Mouse (Mus musculus): ENCODE data around the gene Smyd3. TPM values are rescaled to one million over a fixed set of nuclear protein-coding genes. Genes with fewer than 3 reads are reported as not detected.

Smyd3 gene
- polyA plus RNA-seq, 1 experiment, result 9.6 TPM

DNA sequence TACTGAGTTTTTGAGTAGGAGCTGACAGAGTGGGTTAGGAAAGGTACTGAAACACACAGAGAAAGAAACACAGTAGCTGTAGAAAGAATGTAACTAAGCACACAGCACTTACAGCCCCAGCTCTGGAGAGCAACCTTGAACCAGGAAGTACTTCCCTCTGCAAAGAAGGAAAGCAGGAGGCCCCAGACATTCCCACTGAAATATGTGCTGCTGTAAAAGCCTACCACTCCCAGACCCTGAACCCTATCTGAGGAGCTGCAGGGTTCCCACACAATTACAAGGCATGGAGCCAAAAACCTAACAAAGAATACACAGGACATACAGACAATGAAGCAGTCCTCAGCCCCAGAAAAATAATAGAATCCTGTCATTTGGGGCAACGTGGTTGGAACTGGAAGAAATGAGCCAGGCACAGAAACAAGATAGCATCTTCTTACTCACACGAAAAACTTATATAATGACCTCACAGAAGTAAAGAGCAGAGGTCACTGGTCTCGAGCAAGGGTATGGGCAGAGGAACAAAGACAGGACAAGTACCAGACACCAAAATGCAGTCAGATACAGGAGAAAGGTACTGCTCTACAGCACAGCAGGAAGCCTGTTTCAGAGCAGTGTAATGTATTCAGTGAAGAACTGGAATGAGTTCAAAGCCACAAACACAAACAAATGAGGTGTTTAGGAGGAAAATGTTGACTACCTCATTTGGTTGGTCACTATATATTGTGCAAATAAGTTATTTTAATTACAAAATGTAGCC, 31.9 kb downstream of the Smyd3 start:
- WGBS, result 81% methylated on average over 3 of the region's 3 CpGs
- no peak overlapping the region for H3K27ac ChIP-seq (ENCODE audit: control insufficient read depth, insufficient read depth, low read length)

DNA sequence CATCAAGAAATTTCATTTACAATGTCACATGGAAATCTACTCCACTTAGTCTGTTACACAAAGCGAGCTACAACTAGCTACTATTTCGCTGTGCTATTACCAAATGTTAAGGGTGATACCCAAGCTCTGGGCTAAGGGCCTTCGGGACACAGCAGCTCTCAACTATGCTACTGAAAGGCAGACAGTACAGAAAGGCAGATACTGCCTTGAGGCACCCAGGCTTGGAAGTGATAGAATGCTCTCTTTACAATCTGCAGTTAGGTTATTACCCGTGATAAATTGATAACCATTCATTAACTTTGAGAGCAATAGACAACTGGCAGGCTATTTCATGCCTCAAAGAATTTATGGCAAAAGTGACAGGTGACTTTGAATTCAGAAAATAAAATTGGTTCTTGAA, 37.0 kb downstream of the Smyd3 start:
- no peak for TF ChIP-seq CTCF (IDR thresholded peaks at IDR 0.05; ENCODE audit: borderline replicate concordance, control insufficient read depth, extremely low read depth, insufficient read depth, low read length, poor library complexity)
- no peak for TF ChIP-seq POLR2A (IDR thresholded peaks at IDR 0.05; ENCODE audit: control insufficient read depth, extremely low read depth, insufficient read depth, low read length, poor library complexity)
- no peaks in the 10 kb centered on the region for H3K4me1 ChIP-seq (replicated peaks; ENCODE audit: control insufficient read depth, insufficient read depth, low read length)
- WGBS, result 95% methylated on average over 4 of the region's 4 CpGs
- no peaks in the 10 kb centered on the region for H3K36me3 ChIP-seq (ENCODE audit: control insufficient read depth, insufficient read depth, low read length)
- no peaks in the 10 kb centered on the region for H3K27me3 ChIP-seq (ENCODE audit: control insufficient read depth, insufficient read depth, low read length)
- no peak overlapping the region for H3K4me3 ChIP-seq (ENCODE audit: control insufficient read depth, insufficient read depth, low read length)
- H3K27ac ChIP-seq (ENCODE audit: control insufficient read depth, insufficient read depth, low read length), result no peak overlapping the region
- DNase-seq, result no peak

More for the DNA sequence above, 31.9 kb downstream of the Smyd3 start:
- no peak for TF ChIP-seq POLR2A (IDR thresholded peaks at IDR 0.05; ENCODE audit: control insufficient read depth, extremely low read depth, insufficient read depth, low read length, poor library complexity)
- TF ChIP-seq CTCF (IDR thresholded peaks at IDR 0.05; ENCODE audit: borderline replicate concordance, control insufficient read depth, extremely low read depth, insufficient read depth, low read length, poor library complexity), result no peak
- Histone ChIP-seq H3K36me3 (ENCODE audit: control insufficient read depth, insufficient read depth, low read length) (no peaks in the 10 kb centered on the region), H3K4me1 (replicated peaks; ENCODE audit: control insufficient read depth, insufficient read depth, low read length) (no peaks in the 10 kb centered on the region), H3K27me3 (ENCODE audit: control insufficient read depth, insufficient read depth, low read length) (no peaks in the 10 kb centered on the region), H3K4me3 (ENCODE audit: control insufficient read depth, insufficient read depth, low read length) (no peak overlapping the region)
- no peak for DNase-seq

DNA sequence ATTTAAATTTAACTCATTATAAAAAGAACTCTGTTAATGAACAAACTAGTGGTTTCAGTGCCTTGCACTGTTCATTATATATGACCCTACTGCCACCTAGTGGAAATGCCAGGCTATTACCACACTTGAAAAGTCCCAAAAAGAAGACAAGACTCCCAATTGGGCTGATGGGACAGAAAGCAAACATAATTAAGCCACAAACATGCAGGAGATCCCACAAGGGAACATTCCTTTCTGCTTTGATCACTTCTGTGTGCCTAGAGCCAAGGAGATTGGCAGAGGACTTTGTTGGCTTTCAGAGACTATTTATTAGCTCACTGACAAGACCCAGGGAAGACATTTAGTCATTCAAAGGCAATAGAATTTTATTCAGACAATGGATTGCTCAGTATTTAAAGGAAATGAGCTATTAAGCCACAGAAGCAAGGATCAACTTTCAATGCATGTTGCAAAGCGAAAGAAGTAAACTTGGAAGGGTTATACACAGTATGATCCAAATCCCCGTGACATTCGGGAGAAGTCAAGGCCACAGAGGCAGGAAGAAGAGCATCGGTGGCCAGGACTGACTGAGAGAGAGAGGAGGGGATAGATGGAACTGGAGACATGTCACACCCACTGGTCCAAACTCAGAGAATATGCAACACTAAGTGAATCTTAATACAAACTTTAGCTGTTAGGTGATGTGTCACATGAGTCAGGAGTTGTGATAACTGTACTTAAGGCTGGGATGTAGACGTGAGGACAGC, 40.5 kb downstream of the Smyd3 start:
- H3K4me3 ChIP-seq (ENCODE audit: control insufficient read depth, insufficient read depth, low read length), result no peak overlapping the region
- no peaks in the 10 kb centered on the region for H3K36me3 ChIP-seq (ENCODE audit: control insufficient read depth, insufficient read depth, low read length)
- peak; percentile 53 for DNase-seq
- no peak overlapping the region for H3K27ac ChIP-seq (ENCODE audit: control insufficient read depth, insufficient read depth, low read length)
- no peaks in the 10 kb centered on the region for H3K27me3 ChIP-seq (ENCODE audit: control insufficient read depth, insufficient read depth, low read length)
- H3K4me1 ChIP-seq (replicated peaks; ENCODE audit: control insufficient read depth, insufficient read depth, low read length), result no peaks in the 10 kb centered on the region
- 91% methylated on average over 5 of the region's 5 CpGs for WGBS
- TF ChIP-seq POLR2A (IDR thresholded peaks at IDR 0.05; ENCODE audit: control insufficient read depth, extremely low read depth, insufficient read depth, low read length, poor library complexity) (no peak), CTCF (IDR thresholded peaks at IDR 0.05; ENCODE audit: borderline replicate concordance, control insufficient read depth, extremely low read depth, insufficient read depth, low read length, poor library complexity) (no peak)

DNA sequence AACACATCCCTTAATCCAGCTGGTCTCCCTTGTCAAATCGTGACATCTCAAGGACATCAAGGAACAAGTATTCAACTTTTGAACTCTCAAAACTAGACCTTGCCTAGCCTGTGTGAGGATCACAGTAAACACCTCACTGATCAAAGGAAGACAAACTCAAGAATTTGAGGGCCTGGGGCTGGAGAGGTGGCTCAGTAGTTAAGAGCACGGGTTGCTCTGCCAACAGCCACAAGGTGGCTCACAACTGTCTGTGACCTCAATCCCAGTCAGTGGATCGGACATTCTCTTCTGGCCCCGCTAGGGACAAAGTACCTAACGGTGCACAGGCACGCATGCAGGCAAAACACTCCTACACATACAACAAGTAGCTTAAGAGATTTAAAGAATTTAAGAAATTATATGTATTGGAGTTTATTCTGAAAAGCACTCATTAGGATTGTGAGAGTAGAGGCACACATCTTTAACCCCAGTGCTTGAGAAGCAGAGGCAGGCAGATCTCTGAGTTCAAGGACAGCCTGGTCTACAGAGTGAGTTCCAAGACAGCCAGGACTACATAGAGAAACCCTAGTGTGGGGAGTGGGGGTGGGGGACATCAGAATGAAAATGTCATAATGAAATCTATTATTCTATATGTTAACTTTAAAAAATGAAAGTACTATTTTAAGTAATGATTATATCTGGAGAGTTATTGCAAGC, 41.2 kb downstream of the Smyd3 start:
- WGBS, result 85% methylated on average over 6 of the region's 6 CpGs
- Histone ChIP-seq H3K4me3 (ENCODE audit: control insufficient read depth, insufficient read depth, low read length) (no peak overlapping the region), H3K27me3 (ENCODE audit: control insufficient read depth, insufficient read depth, low read length) (no peaks in the 10 kb centered on the region), H3K4me1 (replicated peaks; ENCODE audit: control insufficient read depth, insufficient read depth, low read length) (no peaks in the 10 kb centered on the region), H3K27ac (ENCODE audit: control insufficient read depth, insufficient read depth, low read length) (no peak overlapping the region), H3K36me3 (ENCODE audit: control insufficient read depth, insufficient read depth, low read length) (no peaks in the 10 kb centered on the region)
- TF ChIP-seq CTCF (IDR thresholded peaks at IDR 0.05; ENCODE audit: borderline replicate concordance, control insufficient read depth, extremely low read depth, insufficient read depth, low read length, poor library complexity) (no peak), POLR2A (IDR thresholded peaks at IDR 0.05; ENCODE audit: control insufficient read depth, extremely low read depth, insufficient read depth, low read length, poor library complexity) (no peak)
- no peak for DNase-seq

DNA sequence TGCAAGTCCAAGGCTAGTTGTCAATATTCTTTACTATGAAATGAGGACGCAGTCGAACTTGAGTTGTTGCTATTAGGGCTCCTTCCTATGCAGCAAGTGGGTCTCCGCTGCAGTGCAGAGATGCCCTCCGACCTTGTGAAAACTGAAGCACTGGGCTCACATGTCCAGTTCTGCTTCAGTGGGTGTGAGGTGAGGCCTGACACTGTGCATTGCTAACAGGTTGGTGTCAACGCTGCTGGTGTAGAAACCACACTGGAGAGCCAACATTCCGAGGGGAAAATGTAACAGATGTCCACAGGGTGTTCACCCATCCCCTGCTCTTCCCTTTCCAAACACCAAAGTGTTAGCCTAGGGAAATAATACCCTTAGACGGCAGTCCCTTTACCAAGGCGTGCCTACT, 43.1 kb downstream of the Smyd3 start:
- DNase-seq, result no peak
- Histone ChIP-seq H3K4me1 (replicated peaks; ENCODE audit: control insufficient read depth, insufficient read depth, low read length) (no peaks in the 10 kb centered on the region), H3K27me3 (ENCODE audit: control insufficient read depth, insufficient read depth, low read length) (no peaks in the 10 kb centered on the region), H3K4me3 (ENCODE audit: control insufficient read depth, insufficient read depth, low read length) (no peak overlapping the region), H3K36me3 (ENCODE audit: control insufficient read depth, insufficient read depth, low read length) (no peaks in the 10 kb centered on the region), H3K27ac (ENCODE audit: control insufficient read depth, insufficient read depth, low read length) (no peak overlapping the region)
- TF ChIP-seq POLR2A (IDR thresholded peaks at IDR 0.05; ENCODE audit: control insufficient read depth, extremely low read depth, insufficient read depth, low read length, poor library complexity) (no peak), CTCF (IDR thresholded peaks at IDR 0.05; ENCODE audit: borderline replicate concordance, control insufficient read depth, extremely low read depth, insufficient read depth, low read length, poor library complexity) (no peak)
- 97% methylated on average over 8 of the region's 8 CpGs for WGBS

DNA sequence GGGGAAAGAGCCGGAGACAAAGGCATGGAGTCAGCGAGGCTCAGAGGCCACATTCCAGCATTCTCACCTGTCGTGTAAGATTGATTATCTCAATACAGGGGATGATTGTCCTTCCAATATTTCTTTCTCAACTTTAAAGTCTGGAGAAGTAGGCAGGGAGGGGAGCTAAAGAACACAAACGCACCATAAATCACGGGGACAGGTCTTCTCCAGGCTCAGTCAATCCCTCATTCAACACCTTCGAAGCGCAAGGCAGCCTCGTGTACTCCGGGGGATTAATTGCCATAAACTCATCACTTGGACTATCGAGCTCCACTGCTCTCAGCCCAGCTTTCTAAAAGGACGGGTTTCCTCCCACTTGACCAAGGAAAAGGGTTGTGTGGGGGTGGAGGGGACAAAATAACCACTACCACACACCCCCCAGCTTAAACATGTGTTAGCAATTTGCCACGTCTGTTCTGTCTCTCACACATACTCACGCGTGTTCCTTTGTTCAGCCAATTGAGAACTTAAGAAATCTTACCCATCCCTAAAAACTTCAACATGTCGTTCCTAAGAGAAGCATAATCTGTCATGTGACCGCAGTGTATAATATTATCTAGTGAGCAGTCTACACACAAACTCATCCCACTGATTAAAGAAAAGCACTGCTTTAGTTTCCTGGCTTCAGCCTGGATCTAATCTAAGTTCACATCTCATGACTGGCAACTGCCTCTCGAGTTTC, 43.8 kb downstream of the Smyd3 start:
- 95% methylated on average over 17 of the region's 17 CpGs for WGBS
- H3K4me1 ChIP-seq (replicated peaks; ENCODE audit: control insufficient read depth, insufficient read depth, low read length), result no peaks in the 10 kb centered on the region
- H3K27ac ChIP-seq (ENCODE audit: control insufficient read depth, insufficient read depth, low read length), result no peak overlapping the region
- no peak for DNase-seq
- no peaks in the 10 kb centered on the region for H3K27me3 ChIP-seq (ENCODE audit: control insufficient read depth, insufficient read depth, low read length)
- TF ChIP-seq CTCF (IDR thresholded peaks at IDR 0.05; ENCODE audit: borderline replicate concordance, control insufficient read depth, extremely low read depth, insufficient read depth, low read length, poor library complexity), result no peak
- no peak for TF ChIP-seq POLR2A (IDR thresholded peaks at IDR 0.05; ENCODE audit: control insufficient read depth, extremely low read depth, insufficient read depth, low read length, poor library complexity)
- no peak overlapping the region for H3K4me3 ChIP-seq (ENCODE audit: control insufficient read depth, insufficient read depth, low read length)
- no peaks in the 10 kb centered on the region for H3K36me3 ChIP-seq (ENCODE audit: control insufficient read depth, insufficient read depth, low read length)

Data from thymus, adult 2 months (tissue).